Mouse (Mus musculus): ENCODE results near the gene Brd4. TPM values are rescaled to one million over a fixed set of nuclear protein-coding genes. Genes with fewer than 3 reads are reported as not detected.

Brd4 gene
- total and polyA plus RNA-seq, 2 experiments from 2014 or later: 13.0 to 26.8 TPM

GRCm38 (mm10) chr17:32315560-32315959 lies 31.0 kb upstream of the Brd4 start:
- no peak overlapping the region for H3K27ac ChIP-seq (ENCODE audit: low read depth)
- TF ChIP-seq CTCF (IDR thresholded peaks at IDR 0.05; ENCODE audit: low read depth): no peak
- no peak for TF ChIP-seq EP300 (IDR thresholded peaks at IDR 0.05; ENCODE audit: low read depth)
- no peak for ATAC-seq (ENCODE audit: insufficient read depth, low read depth)
- H3K4me3 ChIP-seq (ENCODE audit: low read depth, low read length): no peak overlapping the region
- H3K4me1 ChIP-seq (ENCODE audit: control insufficient read depth, insufficient read depth): peaks cover 12% of the 10 kb centered on the region; the same call in 1 of the 2 replicates
- H3K36me3 ChIP-seq (replicated peaks; ENCODE audit: control insufficient read depth, insufficient read depth, low read length): peaks cover 78% of the 10 kb centered on the region
- no peak for DNase-seq (ENCODE audit: low spot score)
- H3K27me3 ChIP-seq (ENCODE audit: control insufficient read depth, insufficient read depth, low read length): no peaks in the 10 kb centered on the region
- no peak overlapping the region for H3K4me2 ChIP-seq (ENCODE audit: low read depth, low read length)
- 87% methylated on average over 5 of the region's 5 CpGs for WGBS
- no peak overlapping the region for H3K9ac ChIP-seq (replicated peaks; ENCODE audit: low read depth, low read length)
- H3K9me3 ChIP-seq (replicated peaks; ENCODE audit: control insufficient read depth, low read length): no peaks in the 10 kb centered on the region

DNA sequence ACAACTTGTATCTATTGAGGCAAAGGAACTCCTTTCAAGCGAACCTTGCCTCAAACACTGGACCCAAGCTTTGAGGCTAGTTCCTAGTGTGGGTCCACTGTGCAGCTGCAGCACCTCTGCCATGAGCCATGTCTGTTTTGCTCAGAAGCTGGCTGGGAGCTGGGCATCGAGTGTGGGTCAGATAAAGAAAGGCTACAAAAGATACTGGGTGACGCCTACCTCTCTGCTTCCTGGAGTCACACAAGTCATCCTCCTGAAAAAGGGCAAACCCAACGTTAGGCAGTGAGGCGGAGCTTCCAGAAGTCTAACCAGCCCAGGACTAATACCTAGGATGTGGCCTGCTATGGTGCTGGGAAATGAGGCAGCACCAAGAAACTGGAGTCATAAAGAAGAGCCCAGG lies 29.4 kb upstream of the Brd4 start:
- Histone ChIP-seq H3K4me2 (ENCODE audit: low read depth, low read length) (no peak overlapping the region), H3K27me3 (ENCODE audit: control insufficient read depth, insufficient read depth, low read length) (no peaks in the 10 kb centered on the region), H3K27ac (ENCODE audit: low read depth) (no peak overlapping the region), H3K9me3 (replicated peaks; ENCODE audit: control insufficient read depth, low read length) (no peaks in the 10 kb centered on the region), H3K9ac (replicated peaks; ENCODE audit: low read depth, low read length) (no peak overlapping the region), H3K4me3 (ENCODE audit: low read depth, low read length) (no peak overlapping the region), H3K36me3 (replicated peaks; ENCODE audit: control insufficient read depth, insufficient read depth, low read length) (peaks cover 94% of the 10 kb centered on the region), H3K4me1 (ENCODE audit: control insufficient read depth, insufficient read depth) (0 out of 2 replicates have a peak, but pooled peaks cover 4% of the 10 kb centered on the region)
- no peak for ATAC-seq (ENCODE audit: insufficient read depth, low read depth)
- WGBS: 53% methylated on average over 5 of the region's 5 CpGs
- DNase-seq (ENCODE audit: low spot score): no peak
- no peak for TF ChIP-seq CTCF (IDR thresholded peaks at IDR 0.05; ENCODE audit: low read depth)
- no peak for TF ChIP-seq EP300 (IDR thresholded peaks at IDR 0.05; ENCODE audit: low read depth)

DNA sequence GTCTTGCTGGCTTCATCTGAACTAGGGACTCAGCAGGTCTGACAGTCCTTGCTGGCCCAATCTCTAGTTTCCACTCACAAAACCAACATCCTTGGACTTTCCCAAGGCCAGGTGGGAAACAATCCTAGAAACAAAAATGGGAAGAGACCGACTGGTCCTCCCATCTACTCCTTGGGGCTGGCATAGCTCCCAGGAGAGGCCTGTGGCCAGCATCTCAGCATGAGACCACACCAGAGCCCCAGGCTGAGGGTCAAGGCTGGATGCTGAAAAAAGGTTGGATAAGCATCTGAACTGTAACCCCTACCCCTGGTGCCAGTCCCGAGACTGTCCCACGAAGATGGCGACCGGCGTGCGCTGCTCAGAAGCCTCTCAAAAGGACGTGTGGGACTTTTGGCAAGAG lies 28.3 kb upstream of the Brd4 start:
- Histone ChIP-seq H3K27ac (ENCODE audit: low read depth) (no peak overlapping the region), H3K36me3 (replicated peaks; ENCODE audit: control insufficient read depth, insufficient read depth, low read length) (peaks cover 100% of the 10 kb centered on the region), H3K9ac (replicated peaks; ENCODE audit: low read depth, low read length) (no peak overlapping the region), H3K27me3 (ENCODE audit: control insufficient read depth, insufficient read depth, low read length) (no peaks in the 10 kb centered on the region), H3K4me2 (ENCODE audit: low read depth, low read length) (no peak overlapping the region), H3K4me1 (ENCODE audit: control insufficient read depth, insufficient read depth) (no peaks in the 10 kb centered on the region), H3K4me3 (ENCODE audit: low read depth, low read length) (no peak overlapping the region), H3K9me3 (replicated peaks; ENCODE audit: control insufficient read depth, low read length) (no peaks in the 10 kb centered on the region)
- 92% methylated on average over 8 of the region's 8 CpGs for WGBS
- TF ChIP-seq CTCF (IDR thresholded peaks at IDR 0.05; ENCODE audit: low read depth) (no peak), EP300 (IDR thresholded peaks at IDR 0.05; ENCODE audit: low read depth) (no peak)
- DNase-seq (ENCODE audit: low spot score): no peak
- ATAC-seq (ENCODE audit: insufficient read depth, low read depth): no peak

- no peak for TF ChIP-seq EP300 (IDR thresholded peaks at IDR 0.05; ENCODE audit: low read depth)
- no peak for TF ChIP-seq CTCF (IDR thresholded peaks at IDR 0.05; ENCODE audit: low read depth)
- H3K4me1 ChIP-seq (ENCODE audit: control insufficient read depth, insufficient read depth): no peaks in the 10 kb centered on the region
- H3K4me2 ChIP-seq (ENCODE audit: low read depth, low read length): no peak overlapping the region
- no peak overlapping the region for H3K9ac ChIP-seq (replicated peaks; ENCODE audit: low read depth, low read length)
- peaks cover 96% of the 10 kb centered on the region for H3K36me3 ChIP-seq (replicated peaks; ENCODE audit: control insufficient read depth, insufficient read depth, low read length)
- no peaks in the 10 kb centered on the region for H3K9me3 ChIP-seq (replicated peaks; ENCODE audit: control insufficient read depth, low read length)
- H3K27ac ChIP-seq (ENCODE audit: low read depth): no peak overlapping the region
- no peaks in the 10 kb centered on the region for H3K27me3 ChIP-seq (ENCODE audit: control insufficient read depth, insufficient read depth, low read length)
- WGBS: 86% methylated on average over 4 of the region's 4 CpGs
- ATAC-seq (ENCODE audit: insufficient read depth, low read depth) (no peak), DNase-seq (ENCODE audit: low spot score) (no peak)
- H3K4me3 ChIP-seq (ENCODE audit: low read depth, low read length): no peak overlapping the region
Observed at GRCm38 (mm10) chr17:32307963-32308362, 23.4 kb upstream of the Brd4 start.

- DNase-seq (ENCODE audit: low spot score): no peak
- H3K4me1 ChIP-seq (ENCODE audit: control insufficient read depth, insufficient read depth): no peaks in the 10 kb centered on the region
- no peak overlapping the region for H3K4me3 ChIP-seq (ENCODE audit: low read depth, low read length)
- no peak for ATAC-seq (ENCODE audit: insufficient read depth, low read depth)
- no peaks in the 10 kb centered on the region for H3K36me3 ChIP-seq (replicated peaks; ENCODE audit: control insufficient read depth, insufficient read depth, low read length)
- TF ChIP-seq CTCF (IDR thresholded peaks at IDR 0.05; ENCODE audit: low read depth) (no peak), EP300 (IDR thresholded peaks at IDR 0.05; ENCODE audit: low read depth) (no peak)
- WGBS: 69% methylated on average over 1 of the region's 1 CpGs
- H3K9ac ChIP-seq (replicated peaks; ENCODE audit: low read depth, low read length): no peak overlapping the region
- H3K27ac ChIP-seq (ENCODE audit: low read depth): no peak overlapping the region
- no peaks in the 10 kb centered on the region for H3K27me3 ChIP-seq (ENCODE audit: control insufficient read depth, insufficient read depth, low read length)
- H3K4me2 ChIP-seq (ENCODE audit: low read depth, low read length): no peak overlapping the region
- H3K9me3 ChIP-seq (replicated peaks; ENCODE audit: control insufficient read depth, low read length): no peaks in the 10 kb centered on the region
Observed at GRCm38 (mm10) chr17:32298125-32298524, 13.6 kb upstream of the Brd4 start.

DNA sequence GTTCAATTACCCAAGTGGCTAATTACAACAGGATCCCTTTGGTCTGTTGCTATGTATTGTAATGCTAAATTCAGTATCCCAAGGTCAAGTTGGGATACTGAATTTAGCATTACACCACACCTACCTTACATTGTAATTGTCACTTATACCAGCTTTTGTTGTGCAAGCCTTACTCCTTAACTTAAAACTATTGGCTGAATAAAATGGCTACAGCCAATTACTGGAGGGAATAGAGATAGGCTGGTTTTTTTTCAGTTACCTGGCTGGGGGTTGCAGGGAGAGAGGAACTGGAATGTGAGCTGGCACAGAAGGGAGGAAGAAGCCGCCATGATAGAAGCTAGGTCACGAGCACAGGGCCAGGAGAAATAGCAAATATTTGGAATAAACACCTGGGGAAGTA lies 11.4 kb upstream of the Brd4 start:
- no peak overlapping the region for H3K4me3 ChIP-seq (ENCODE audit: low read depth, low read length)
- no peak overlapping the region for H3K9ac ChIP-seq (replicated peaks; ENCODE audit: low read depth, low read length)
- 80% methylated on average over 2 of the region's 2 CpGs for whole genome bisulfite sequencing
- ATAC-seq (ENCODE audit: insufficient read depth, low read depth) (no peak), DNase-seq (ENCODE audit: low spot score) (no peak)
- no peaks in the 10 kb centered on the region for H3K4me1 ChIP-seq (ENCODE audit: control insufficient read depth, insufficient read depth)
- no peak overlapping the region for H3K4me2 ChIP-seq (ENCODE audit: low read depth, low read length)
- no peaks in the 10 kb centered on the region for H3K27me3 ChIP-seq (ENCODE audit: control insufficient read depth, insufficient read depth, low read length)
- no peaks in the 10 kb centered on the region for H3K9me3 ChIP-seq (replicated peaks; ENCODE audit: control insufficient read depth, low read length)
- H3K27ac ChIP-seq (ENCODE audit: low read depth): no peak overlapping the region
- no peaks in the 10 kb centered on the region for H3K36me3 ChIP-seq (replicated peaks; ENCODE audit: control insufficient read depth, insufficient read depth, low read length)
- no peak for TF ChIP-seq CTCF (IDR thresholded peaks at IDR 0.05; ENCODE audit: low read depth)
- TF ChIP-seq EP300 (IDR thresholded peaks at IDR 0.05; ENCODE audit: low read depth): no peak
